Mouse (Mus musculus) ES-Bruce4 (cell line): ENCODE measurements at regions not wholly inside any gene's neighbourhood (a gene's known extent, or its start where the extent isn't known, plus 50 kb on each side); places are given as distances from the start of the nearest gene placed in this dataset.

ENCODE experiments used
- H3K27ac ChIP-seq: 2 replicates; pipeline ENCODE4 v1.5.1; 2012; ENCODE audit warnings: low read length, inconsistent platforms; ENCODE audit not compliant: insufficient read depth
- H3K27me3 ChIP-seq: 2 replicates; pipeline ENCODE4 v1.6.1; 2012; ENCODE audit warnings: mild to moderate bottlenecking, low read length, inconsistent platforms; ENCODE audit not compliant: control insufficient read depth, poor library complexity, insufficient read depth, severe bottlenecking
- H3K36me3 ChIP-seq: 2 replicates; pipeline ENCODE4 v1.6.1; 2012; ENCODE audit warnings: inconsistent platforms, mild to moderate bottlenecking, low read length, moderate library complexity; ENCODE audit not compliant: control insufficient read depth, poor library complexity, insufficient read depth, severe bottlenecking
- H3K4me1 ChIP-seq: one replicate; pipeline ENCODE4 v1.8.1; 2011; ENCODE audit warnings: low read length; ENCODE audit not compliant: control insufficient read depth, insufficient read depth
- H3K4me3 ChIP-seq: 2 replicates; pipeline ENCODE4 v1.5.1; 2011; ENCODE audit warnings: low read depth, mild to moderate bottlenecking, low read length
- H3K9ac ChIP-seq: 2 replicates; pipeline ENCODE4 v1.6.1; 2012; ENCODE audit warnings: low read depth, mild to moderate bottlenecking, inconsistent platforms; ENCODE audit not compliant: poor library complexity, severe bottlenecking
- H3K9me3 ChIP-seq: replicated peaks from 2 replicates; pipeline ENCODE4 v1.6.1; 2012; ENCODE audit warnings: mild to moderate bottlenecking, low read length, inconsistent platforms; ENCODE audit not compliant: control insufficient read depth, poor library complexity, insufficient read depth, severe bottlenecking
- CTCF ChIP-seq: IDR thresholded peaks from one replicate; pipeline ENCODE4 v1.8.1; 2011; ENCODE audit warnings: low read depth, low read length
- EP300 ChIP-seq: IDR thresholded peaks from 2 replicates; pipeline ENCODE4 v1.6.1; 2011; ENCODE audit warnings: low read depth, low read length; ENCODE audit not compliant: insufficient read depth
- POLR2A ChIP-seq: IDR thresholded peaks from one replicate; pipeline ENCODE4 v1.8.1; 2011; ENCODE audit warnings: low read length; ENCODE audit not compliant: insufficient read depth

DNA sequence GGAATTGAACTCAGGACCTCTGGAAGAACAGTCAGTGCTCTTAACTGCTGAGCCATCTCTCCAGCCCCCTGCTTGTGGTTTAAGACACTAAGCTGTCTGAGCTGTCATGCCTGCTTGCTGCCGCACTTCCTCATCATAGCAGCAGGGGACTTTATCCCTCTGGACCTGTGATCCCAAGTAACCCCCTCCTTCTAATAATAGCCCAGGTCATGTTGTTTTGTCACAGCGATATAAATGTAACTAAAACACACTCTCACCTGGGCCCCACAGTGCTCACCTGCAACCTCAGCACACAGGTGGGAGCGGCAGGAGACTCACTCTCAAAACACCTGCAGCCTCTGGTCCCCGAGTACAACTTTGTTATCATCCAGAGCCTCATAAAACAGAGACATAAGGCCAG, 231.9 kb upstream of the Spdye4c start:
- TF ChIP-seq EP300 (no peak), CTCF (no peak), POLR2A (no peak)
- Histone ChIP-seq H3K36me3 (no peaks in the 10 kb centered on the region), H3K27me3 (no peaks in the 10 kb centered on the region), H3K27ac (no peak overlapping the region), H3K9me3 (no peaks in the 10 kb centered on the region), H3K9ac (no peak overlapping the region), H3K4me3 (no peak overlapping the region), H3K4me1 (peaks cover 2% of the 10 kb centered on the region)

DNA sequence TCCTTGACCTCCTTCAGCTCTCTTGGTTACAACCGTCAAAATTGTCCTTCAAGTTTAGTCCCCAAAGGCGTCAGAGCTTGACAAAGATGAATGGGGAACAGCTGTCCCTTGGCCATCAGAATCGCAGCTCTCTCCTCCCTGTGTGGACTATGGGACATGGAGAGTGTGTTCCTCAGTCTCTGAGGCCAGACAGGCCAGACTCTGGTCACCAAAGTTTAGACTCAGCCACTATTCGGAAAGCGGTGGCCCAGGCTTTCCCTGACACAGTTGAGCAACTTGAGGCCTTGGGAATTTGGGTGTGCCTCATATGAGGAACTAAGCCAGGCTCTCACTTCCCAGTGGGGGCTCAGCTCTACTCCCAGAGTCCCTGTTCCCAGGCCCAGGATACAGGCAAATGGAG, 230.5 kb upstream of the Spdye4c start:
- Histone ChIP-seq H3K4me1 (peaks cover 4% of the 10 kb centered on the region), H3K27ac (no peak overlapping the region), H3K36me3 (no peaks in the 10 kb centered on the region), H3K9ac (no peak overlapping the region), H3K4me3 (no peak overlapping the region), H3K27me3 (no peaks in the 10 kb centered on the region), H3K9me3 (no peaks in the 10 kb centered on the region)
- TF ChIP-seq CTCF (no peak), POLR2A (no peak), EP300 (no peak)

DNA sequence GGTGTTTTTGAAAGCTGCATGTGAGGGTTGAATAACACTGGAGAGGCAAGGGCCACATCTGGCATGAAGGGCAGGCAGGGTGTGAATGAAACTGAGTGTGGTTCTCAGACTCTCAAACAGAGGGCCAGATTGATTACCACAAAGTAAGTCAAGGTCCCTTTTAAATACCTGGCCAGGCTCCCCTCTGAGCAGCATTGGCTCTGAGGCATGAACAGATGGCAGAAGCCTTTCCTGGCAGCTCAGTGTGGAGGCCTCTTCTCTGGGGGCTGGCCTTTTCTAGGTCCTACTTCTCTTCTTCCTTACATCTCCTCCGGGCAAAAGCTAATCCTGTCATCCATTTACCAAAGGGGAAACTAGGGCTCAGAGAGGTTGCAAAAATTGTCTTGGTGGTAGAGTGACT, 229.6 kb upstream of the Spdye4c start:
- TF ChIP-seq CTCF (no peak), POLR2A (no peak), EP300 (no peak)
- no peaks in the 10 kb centered on the region for H3K9me3 ChIP-seq
- H3K36me3 ChIP-seq: no peaks in the 10 kb centered on the region
- H3K27me3 ChIP-seq: no peaks in the 10 kb centered on the region
- H3K4me3 ChIP-seq: no peak overlapping the region
- H3K4me1 ChIP-seq: peaks cover 4% of the 10 kb centered on the region
- no peak overlapping the region for H3K27ac ChIP-seq
- no peak overlapping the region for H3K9ac ChIP-seq

DNA sequence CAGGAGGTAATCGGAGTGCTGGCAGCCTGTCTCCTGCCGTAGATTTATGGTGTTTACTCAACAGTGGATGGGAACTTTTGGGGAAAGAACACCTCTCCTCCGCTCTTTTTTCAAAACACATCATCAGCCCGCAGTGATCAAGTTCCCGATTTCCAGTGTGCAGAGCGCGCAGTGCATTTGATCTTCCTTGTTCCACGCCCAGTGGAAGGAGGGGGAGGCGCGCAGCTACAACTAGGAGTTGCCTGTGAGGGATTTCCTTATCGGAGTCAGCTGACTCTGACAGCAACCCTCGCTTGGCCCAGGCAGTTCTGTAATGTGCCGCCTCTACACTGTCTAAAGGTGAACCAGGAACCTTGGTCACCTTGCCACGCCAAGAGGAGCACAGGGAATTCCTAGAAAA, 226.8 kb upstream of the Spdye4c start:
- H3K27me3 ChIP-seq: no peaks in the 10 kb centered on the region
- no peak overlapping the region for H3K27ac ChIP-seq
- no peaks in the 10 kb centered on the region for H3K9me3 ChIP-seq
- no peak overlapping the region for H3K9ac ChIP-seq
- H3K4me3 ChIP-seq: no peak overlapping the region
- peaks cover 4% of the 10 kb centered on the region for H3K4me1 ChIP-seq
- no peaks in the 10 kb centered on the region for H3K36me3 ChIP-seq
- no peak for TF ChIP-seq POLR2A
- no peak for TF ChIP-seq CTCF
- no peak for TF ChIP-seq EP300

DNA sequence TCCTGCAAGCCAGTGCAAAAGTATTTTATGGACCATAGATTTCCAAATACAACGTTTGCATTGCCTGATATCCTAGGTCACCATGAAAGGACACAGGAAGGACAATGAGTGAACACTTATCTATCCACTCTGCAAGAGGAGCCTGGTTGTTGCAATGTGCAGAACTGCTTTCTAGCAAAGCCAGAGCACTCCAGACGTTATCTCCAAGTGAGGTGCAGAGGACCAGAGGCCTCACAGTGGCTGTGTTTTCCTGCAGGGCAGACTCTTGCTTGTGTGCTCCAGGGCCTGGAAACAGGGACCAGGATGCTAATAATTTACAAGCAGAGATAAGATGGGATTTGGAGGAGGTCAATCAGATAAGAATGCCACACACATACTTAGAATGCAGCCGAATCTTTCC, 226.0 kb upstream of the Spdye4c start:
- no peaks in the 10 kb centered on the region for H3K36me3 ChIP-seq
- no peak overlapping the region for H3K27ac ChIP-seq
- no peak overlapping the region for H3K4me3 ChIP-seq
- H3K4me1 ChIP-seq: peaks cover 4% of the 10 kb centered on the region
- H3K9me3 ChIP-seq: no peaks in the 10 kb centered on the region
- H3K9ac ChIP-seq: no peak overlapping the region
- no peaks in the 10 kb centered on the region for H3K27me3 ChIP-seq
- TF ChIP-seq POLR2A (no peak), EP300 (no peak), CTCF (no peak)

DNA sequence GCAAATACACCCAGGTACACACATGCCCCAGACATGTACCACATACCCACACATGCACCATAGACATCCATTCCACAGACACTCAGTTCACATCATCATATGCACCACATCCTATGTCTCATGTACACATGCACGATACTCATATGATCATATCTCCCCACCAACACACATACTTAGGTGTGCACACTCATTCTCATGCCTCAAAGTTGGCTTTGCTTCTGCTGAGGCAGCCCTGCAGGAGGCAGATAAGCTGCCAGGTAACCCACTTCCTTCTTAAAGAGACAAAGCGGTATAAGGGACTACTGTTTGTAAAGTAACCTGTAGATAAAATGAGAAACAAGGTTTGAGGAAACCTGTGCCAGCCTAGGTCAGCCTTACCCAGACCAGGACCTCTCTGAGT, 225.2 kb upstream of the Spdye4c start:
- H3K27ac ChIP-seq: no peak overlapping the region
- TF ChIP-seq POLR2A: no peak
- TF ChIP-seq EP300: no peak
- TF ChIP-seq CTCF: no peak

More for the DNA sequence above, 225.2 kb upstream of the Spdye4c start:
- no peak overlapping the region for H3K4me3 ChIP-seq
- no peak overlapping the region for H3K9ac ChIP-seq
- no peaks in the 10 kb centered on the region for H3K36me3 ChIP-seq
- H3K4me1 ChIP-seq: peaks cover 2% of the 10 kb centered on the region
- no peaks in the 10 kb centered on the region for H3K27me3 ChIP-seq
- no peaks in the 10 kb centered on the region for H3K9me3 ChIP-seq
